Mouse (Mus musculus) lung, embryonic 16.5 days (tissue): ENCODE results near the gene Plcg2. TPM values are rescaled to one million over a fixed set of nuclear protein-coding genes. Genes with fewer than 3 reads are reported as not detected.
A peak's percentile ranks its signal among the peaks of the same experiment; 100 is the strongest.

ENCODE experiments used
- ATAC-seq: fragments of 200-750 bp; cut with Nextera tagmentation; 2 replicates; pipeline ENCODE4 v1.8.0; 2017; ENCODE audit warnings: low read depth, mild to moderate bottlenecking, moderate library complexity
- H3K27ac ChIP-seq: fragments of 300-500 bp; sonication (generic); 2 replicates; pipeline ENCODE4 v1.5.1; 2014; ENCODE audit warnings: mild to moderate bottlenecking, control low read depth, low read length
- H3K27me3 ChIP-seq: fragments of 300-500 bp; sonication (generic); 2 replicates; pipeline ENCODE4 v1.6.1; 2014; ENCODE audit warnings: low read depth, low read length, mixed read lengths; ENCODE audit not compliant: control insufficient read depth, insufficient read depth
- H3K36me3 ChIP-seq: fragments of 300-500 bp; sonication (generic); 2 replicates; pipeline ENCODE4 v1.6.1; 2014; ENCODE audit warnings: low read length; ENCODE audit not compliant: control insufficient read depth, insufficient read depth
- H3K4me1 ChIP-seq: fragments of 300-500 bp; sonication (generic); replicated peaks from 2 replicates; pipeline ENCODE4 v1.6.1; 2014; ENCODE audit warnings: low read length, mixed read lengths; ENCODE audit not compliant: control insufficient read depth, insufficient read depth
- H3K4me2 ChIP-seq: fragments of 300-500 bp; sonication (generic); 2 replicates; pipeline ENCODE4 v1.6.1; 2014; ENCODE audit warnings: low read depth, low read length, control low read depth
- H3K4me3 ChIP-seq: fragments of 300-500 bp; sonication (generic); 2 replicates; pipeline ENCODE4 v1.5.1; 2014; ENCODE audit warnings: mild to moderate bottlenecking, low read length, control low read depth
- H3K9ac ChIP-seq: fragments of 300-500 bp; sonication (generic); 2 replicates; pipeline ENCODE4 v1.6.1; 2014; ENCODE audit warnings: low read length, control low read depth
- H3K9me3 ChIP-seq: fragments of 300-500 bp; sonication (generic); 2 replicates; pipeline ENCODE4 v1.6.1; 2016; ENCODE audit warnings: low read length; ENCODE audit not compliant: control insufficient read depth
- WGBS: fragments of 180-500 bp; shearing (Covaris S2); extraction: QIAGEN DNeasy Blood & Tissue Kit; methylation state at CpG from one replicate; pipeline ENCODE4 v1.1.7; 2014; 5-methylcytosine and 5-hydroxymethylcytosine counted together
- polyA plus RNA-seq: library from polyadenylated mRNA; unstranded; fragments of >200 nt; fragmentation: Nextera tagmentation; extraction: Ambion mirVana; gene quantifications from 2 replicates; pipeline ENCODE4 v1.2.1, GENCODE M21; 2015

The Plcg2 gene
- polyA plus RNA-seq, 1 experiment from 2014 or later = 4.3 TPM

GRCm38 (mm10) chr8:117626040-117626838 is 128.1 kb downstream of the Plcg2 start:
- no peaks in the 10 kb centered on the region for H3K27me3 ChIP-seq
- H3K4me1 ChIP-seq = no peaks in the 10 kb centered on the region
- ATAC-seq = peak; percentile 36; the same call in 1 of the 2 replicates
- H3K4me3 ChIP-seq = no peak overlapping the region
- no peaks in the 10 kb centered on the region for H3K9me3 ChIP-seq
- WGBS = 66% methylated on average over 14 of the region's 14 CpGs
- H3K4me2 ChIP-seq = no peak overlapping the region
- no peak overlapping the region for H3K9ac ChIP-seq
- H3K36me3 ChIP-seq = no peaks in the 10 kb centered on the region
- no peak overlapping the region for H3K27ac ChIP-seq

- Histone ChIP-seq H3K4me1 (no peaks in the 10 kb centered on the region), H3K36me3 (no peaks in the 10 kb centered on the region), H3K9me3 (no peaks in the 10 kb centered on the region), H3K27ac (no peak overlapping the region), H3K27me3 (no peaks in the 10 kb centered on the region), H3K4me3 (no peak overlapping the region), H3K9ac (no peak overlapping the region), H3K4me2 (no peak overlapping the region)
- WGBS = 64% methylated on average over 9 of the region's 9 CpGs
- ATAC-seq = 0 out of 2 replicates have a peak, but pooled peaks have one; percentile 12
These were observed 129.0 kb downstream of the Plcg2 start for GRCm38 (mm10) chr8:117627096-117627495.

- Histone ChIP-seq H3K36me3 (no peaks in the 10 kb centered on the region), H3K9me3 (no peaks in the 10 kb centered on the region), H3K4me2 (no peak overlapping the region), H3K9ac (no peak overlapping the region), H3K4me3 (no peak overlapping the region), H3K27ac (no peak overlapping the region), H3K27me3 (no peaks in the 10 kb centered on the region), H3K4me1 (no peaks in the 10 kb centered on the region)
- WGBS = 68% methylated on average over 5 of the region's 5 CpGs
- ATAC-seq = no peak
These were observed 134.4 kb downstream of the Plcg2 start for GRCm38 (mm10) chr8:117632532-117632931.

- H3K4me2 ChIP-seq = no peak overlapping the region
- H3K9me3 ChIP-seq = no peaks in the 10 kb centered on the region
- no peak for ATAC-seq
- 78% methylated on average over 7 of the region's 7 CpGs for WGBS
- no peak overlapping the region for H3K27ac ChIP-seq
- H3K4me3 ChIP-seq = no peak overlapping the region
- no peaks in the 10 kb centered on the region for H3K36me3 ChIP-seq
- no peaks in the 10 kb centered on the region for H3K4me1 ChIP-seq
- H3K9ac ChIP-seq = no peak overlapping the region
- H3K27me3 ChIP-seq = no peaks in the 10 kb centered on the region
These were observed 136.3 kb downstream of the Plcg2 start for GRCm38 (mm10) chr8:117634406-117634805.

- Histone ChIP-seq H3K4me1 (no peaks in the 10 kb centered on the region), H3K9me3 (0 out of 2 replicates have a peak, but pooled peaks cover 2% of the 10 kb centered on the region), H3K9ac (no peak overlapping the region), H3K27me3 (no peaks in the 10 kb centered on the region), H3K27ac (no peak overlapping the region), H3K36me3 (no peaks in the 10 kb centered on the region), H3K4me2 (no peak overlapping the region), H3K4me3 (no peak overlapping the region)
- no peak for ATAC-seq
- whole genome bisulfite sequencing = 59% methylated on average over 3 of the region's 3 CpGs
These were observed 139.4 kb downstream of the Plcg2 start for GRCm38 (mm10) chr8:117637462-117637861.

GRCm38 (mm10) chr8:117639631-117640030 is 141.5 kb downstream of the Plcg2 start:
- Histone ChIP-seq H3K4me1 (no peaks in the 10 kb centered on the region), H3K27me3 (no peaks in the 10 kb centered on the region), H3K36me3 (no peaks in the 10 kb centered on the region), H3K9ac (no peak overlapping the region), H3K9me3 (0 out of 2 replicates have a peak, but pooled peaks cover 2% of the 10 kb centered on the region), H3K4me2 (no peak overlapping the region), H3K4me3 (no peak overlapping the region), H3K27ac (no peak overlapping the region)
- no peak for ATAC-seq
- WGBS = 91% methylated on average over 9 of the region's 9 CpGs

- no peaks in the 10 kb centered on the region for H3K27me3 ChIP-seq
- no peak for ATAC-seq
- 40% methylated on average over 5 of the region's 5 CpGs for WGBS
These were observed 147.4 kb downstream of the Plcg2 start for GRCm38 (mm10) chr8:117645486-117645885.

GRCm38 (mm10) chr8:117646020-117646419 is 147.9 kb downstream of the Plcg2 start:
- H3K4me1 ChIP-seq = no peaks in the 10 kb centered on the region
- H3K27ac ChIP-seq = no peak overlapping the region
- no peaks in the 10 kb centered on the region for H3K27me3 ChIP-seq
- no peak overlapping the region for H3K4me3 ChIP-seq
- no peaks in the 10 kb centered on the region for H3K36me3 ChIP-seq
- no peak for ATAC-seq
- H3K9ac ChIP-seq = no peak overlapping the region
- H3K9me3 ChIP-seq = peaks cover 3% of the 10 kb centered on the region; the same call in 1 of the 2 replicates
- no peak overlapping the region for H3K4me2 ChIP-seq
- WGBS = 48% methylated on average over 2 of the region's 2 CpGs

More at GRCm38 (mm10) chr8:117645486-117645885, 147.4 kb downstream of the Plcg2 start:
- H3K4me2 ChIP-seq = no peak overlapping the region
- H3K9ac ChIP-seq = no peak overlapping the region
- peaks cover 3% of the 10 kb centered on the region; the same call in 1 of the 2 replicates for H3K9me3 ChIP-seq
- no peak overlapping the region for H3K27ac ChIP-seq
- no peaks in the 10 kb centered on the region for H3K36me3 ChIP-seq
- no peaks in the 10 kb centered on the region for H3K4me1 ChIP-seq
- no peak overlapping the region for H3K4me3 ChIP-seq

GRCm38 (mm10) chr8:117646440-117646839 is 148.3 kb downstream of the Plcg2 start:
- H3K27ac ChIP-seq = no peak overlapping the region
- no peak for ATAC-seq
- H3K9me3 ChIP-seq = peaks cover 3% of the 10 kb centered on the region; the same call in 1 of the 2 replicates
- H3K4me3 ChIP-seq = no peak overlapping the region
- 54% methylated on average over 5 of the region's 5 CpGs for whole genome bisulfite sequencing
- H3K4me1 ChIP-seq = no peaks in the 10 kb centered on the region
- H3K36me3 ChIP-seq = no peaks in the 10 kb centered on the region
- no peak overlapping the region for H3K9ac ChIP-seq
- no peak overlapping the region for H3K4me2 ChIP-seq
- H3K27me3 ChIP-seq = no peaks in the 10 kb centered on the region
